Mouse (Mus musculus): ENCODE data around the gene Tbl1x. TPM values are rescaled to one million over a fixed set of nuclear protein-coding genes. Genes with fewer than 3 reads are reported as not detected.

Gene Tbl1x
- polyA plus RNA-seq (2015; fragmentation: Nextera tagmentation; extraction: Ambion mirVana): 48.2 and 48.8 TPM in 2 replicates

DNA sequence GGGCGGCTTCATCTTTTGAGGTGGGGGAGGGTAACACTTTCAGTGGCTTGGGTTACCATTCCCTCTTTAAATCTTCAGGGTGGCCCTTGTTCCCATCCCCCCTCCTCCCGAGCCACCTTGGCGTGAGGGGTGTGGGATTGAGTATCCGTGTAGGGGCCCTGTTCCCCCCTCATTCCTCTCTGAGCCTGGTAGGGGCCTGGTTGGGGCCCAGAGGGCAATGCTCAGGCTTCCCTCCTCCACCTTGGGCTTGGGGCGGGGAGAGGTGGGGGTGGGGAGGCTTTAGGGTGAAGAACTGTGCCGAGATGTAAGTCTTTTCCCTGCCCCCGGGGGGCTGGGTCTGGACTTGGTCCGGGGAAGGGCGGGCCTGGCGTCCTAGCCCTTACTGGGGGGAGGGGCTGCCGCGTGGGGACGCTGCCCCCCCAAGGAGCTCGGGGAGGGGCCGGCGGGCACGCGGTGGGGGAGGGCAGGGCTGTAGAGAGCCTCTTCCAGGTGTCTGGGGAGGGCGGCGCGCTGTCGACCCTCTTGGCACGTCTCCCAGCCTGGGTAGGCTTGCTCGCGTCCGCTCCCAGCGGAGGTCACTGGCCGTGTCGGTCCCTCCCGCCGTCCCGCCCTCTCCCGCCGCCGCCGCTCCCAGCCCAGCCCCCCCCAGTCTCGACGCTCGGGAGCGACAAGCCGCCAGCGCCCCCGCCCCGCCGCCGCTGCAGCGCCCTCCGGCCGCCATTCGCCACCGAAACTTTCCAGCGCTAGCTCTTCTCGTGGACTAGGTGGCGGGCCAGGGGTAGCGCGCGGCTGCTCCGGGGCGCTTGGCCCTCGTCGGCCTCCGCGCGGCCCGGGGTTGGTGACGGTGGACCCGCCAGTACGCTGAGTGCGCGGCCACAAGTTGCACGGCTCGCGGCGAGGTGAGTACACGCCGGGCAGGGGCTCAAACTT is at the start of gene Tbl1x:
Gene Tbl1x, plus strand, starts transcription at position 643 of the 930 bp plus-strand sequence.
- 27% methylated on average over 59 of the region's 76 CpGs for WGBS
- ATAC-seq (replicated peaks): peak; percentile 69
- H3K9me3 ChIP-seq: no peaks in the 10 kb centered on the region
- H3K4me3 ChIP-seq: peak within 1 kb of the TSS; percentile 64
- no peaks in the 10 kb centered on the region for H3K27me3 ChIP-seq (replicated peaks)
- peak within 1 kb of the TSS; percentile 62 for H3K4me2 ChIP-seq
- H3K27ac ChIP-seq: peak within 1 kb of the TSS; percentile 93
- no peaks in the 10 kb centered on the region for H3K36me3 ChIP-seq (replicated peaks)
- H3K9ac ChIP-seq: peak within 1 kb of the TSS; percentile 67
- H3K4me1 ChIP-seq: peaks cover 10% of the 10 kb centered on the region

- WGBS: 41% methylated on average over 1 of the region's 1 CpGs
- no peak overlapping the region for H3K4me2 ChIP-seq
- no peaks in the 10 kb centered on the region for H3K36me3 ChIP-seq (replicated peaks)
- no peak overlapping the region for H3K9ac ChIP-seq
- H3K27me3 ChIP-seq (replicated peaks): no peaks in the 10 kb centered on the region
- no peak overlapping the region for H3K27ac ChIP-seq
- no peaks in the 10 kb centered on the region for H3K4me1 ChIP-seq
- no peaks in the 10 kb centered on the region for H3K9me3 ChIP-seq
- no peak overlapping the region for H3K4me3 ChIP-seq
- ATAC-seq (replicated peaks): no peak
Measured at GRCm38 (mm10) chrX:77469216-77469615, 41.6 kb upstream of the Tbl1x start.

DNA sequence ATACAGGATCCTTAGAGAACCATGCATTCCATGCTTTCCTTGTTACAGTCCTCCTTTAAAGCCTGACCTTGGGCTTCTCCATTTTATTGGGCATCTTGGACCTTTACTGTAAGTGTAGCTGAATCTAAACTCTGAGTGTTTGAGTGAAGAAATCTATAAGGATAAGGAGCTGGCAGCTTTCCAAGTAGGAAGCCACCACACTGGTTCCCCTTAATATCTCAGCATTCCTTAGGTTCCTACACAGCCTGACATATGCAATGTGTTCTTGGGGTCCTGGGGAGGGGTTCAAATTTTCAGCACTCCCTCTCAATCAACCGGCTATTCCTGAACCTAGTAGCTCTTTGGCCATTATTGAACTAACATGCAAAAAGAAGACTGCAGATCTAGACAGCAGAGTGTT is 38.0 kb upstream of the Tbl1x start:
- H3K9ac ChIP-seq: no peak overlapping the region
- H3K4me3 ChIP-seq: no peak overlapping the region
- H3K9me3 ChIP-seq: no peaks in the 10 kb centered on the region
- no peaks in the 10 kb centered on the region for H3K27me3 ChIP-seq (replicated peaks)
- no peaks in the 10 kb centered on the region for H3K4me1 ChIP-seq
- 90% methylated on average over 1 of the region's 1 CpGs for WGBS
- H3K27ac ChIP-seq: no peak overlapping the region
- ATAC-seq (replicated peaks): no peak
- H3K36me3 ChIP-seq (replicated peaks): no peaks in the 10 kb centered on the region
- H3K4me2 ChIP-seq: no peak overlapping the region

GRCm38 (mm10) chrX:77473511-77473910 is 37.3 kb upstream of the Tbl1x start:
- H3K27me3 ChIP-seq (replicated peaks): no peaks in the 10 kb centered on the region
- no peak overlapping the region for H3K4me2 ChIP-seq
- no peaks in the 10 kb centered on the region for H3K9me3 ChIP-seq
- ATAC-seq (replicated peaks): no peak
- H3K4me1 ChIP-seq: no peaks in the 10 kb centered on the region
- no peak overlapping the region for H3K27ac ChIP-seq
- H3K4me3 ChIP-seq: no peak overlapping the region
- no peak overlapping the region for H3K9ac ChIP-seq
- no peaks in the 10 kb centered on the region for H3K36me3 ChIP-seq (replicated peaks)
- 72% methylated on average over 1 of the region's 1 CpGs for WGBS

DNA sequence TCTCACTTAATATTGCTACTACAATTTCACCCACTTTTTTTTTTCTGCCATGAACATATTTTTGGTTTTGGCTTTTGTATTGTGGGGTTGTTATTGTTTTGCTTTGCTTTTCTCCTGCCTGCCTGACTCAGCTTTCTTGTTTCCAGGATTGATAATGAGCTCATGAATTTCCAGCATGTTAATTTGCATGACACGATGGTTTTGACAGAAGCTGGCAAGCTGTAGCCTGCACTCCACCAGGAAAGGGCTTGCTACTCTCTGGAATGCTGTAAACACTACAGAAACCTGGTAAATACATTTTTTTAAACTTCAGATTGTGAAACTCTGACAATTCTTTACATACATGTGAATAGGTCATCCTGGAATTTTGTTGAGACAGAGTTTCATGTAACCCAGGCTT is 36.3 kb upstream of the Tbl1x start:
- no peak overlapping the region for H3K27ac ChIP-seq
- ATAC-seq (replicated peaks): no peak
- WGBS: 11% methylated on average over 1 of the region's 1 CpGs

GRCm38 (mm10) chrX:77477526-77477925 is 33.3 kb upstream of the Tbl1x start:
- no peaks in the 10 kb centered on the region for H3K27me3 ChIP-seq (replicated peaks)
- no peak overlapping the region for H3K4me3 ChIP-seq
- no peak overlapping the region for H3K9ac ChIP-seq
- no peak overlapping the region for H3K4me2 ChIP-seq
- H3K9me3 ChIP-seq: no peaks in the 10 kb centered on the region
- no peak for ATAC-seq (replicated peaks)
- WGBS: 90% methylated on average over 2 of the region's 2 CpGs
- H3K36me3 ChIP-seq (replicated peaks): no peaks in the 10 kb centered on the region
- no peak overlapping the region for H3K27ac ChIP-seq
- H3K4me1 ChIP-seq: no peaks in the 10 kb centered on the region

More for the DNA sequence above, 36.3 kb upstream of the Tbl1x start:
- Histone ChIP-seq H3K9ac (no peak overlapping the region), H3K9me3 (no peaks in the 10 kb centered on the region), H3K36me3 (replicated peaks) (no peaks in the 10 kb centered on the region), H3K27me3 (replicated peaks) (no peaks in the 10 kb centered on the region), H3K4me1 (no peaks in the 10 kb centered on the region), H3K4me3 (no peak overlapping the region), H3K4me2 (no peak overlapping the region)

- WGBS: 65% methylated on average over 7 of the region's 7 CpGs
- Histone ChIP-seq H3K4me2 (no peak overlapping the region), H3K4me3 (no peak overlapping the region), H3K9me3 (no peaks in the 10 kb centered on the region), H3K36me3 (replicated peaks) (no peaks in the 10 kb centered on the region), H3K27me3 (replicated peaks) (no peaks in the 10 kb centered on the region), H3K9ac (no peak overlapping the region), H3K4me1 (no peaks in the 10 kb centered on the region), H3K27ac (0 out of 2 replicates have a peak overlapping the region, but pooled peaks have one; percentile 20)
- ATAC-seq (replicated peaks): no peak
Measured at GRCm38 (mm10) chrX:77487922-77488799, 22.7 kb upstream of the Tbl1x start.

GRCm38 (mm10) chrX:77490127-77490526 is 20.7 kb upstream of the Tbl1x start:
- 64% methylated on average over 1 of the region's 1 CpGs for WGBS
- H3K27me3 ChIP-seq (replicated peaks): no peaks in the 10 kb centered on the region
- ATAC-seq (replicated peaks): no peak
- no peaks in the 10 kb centered on the region for H3K9me3 ChIP-seq
- H3K27ac ChIP-seq: no peak overlapping the region
- no peak overlapping the region for H3K9ac ChIP-seq
- H3K4me1 ChIP-seq: no peaks in the 10 kb centered on the region
- no peaks in the 10 kb centered on the region for H3K36me3 ChIP-seq (replicated peaks)
- H3K4me3 ChIP-seq: no peak overlapping the region
- no peak overlapping the region for H3K4me2 ChIP-seq

- peak overlapping the region; percentile 62 for H3K4me2 ChIP-seq
- ATAC-seq (replicated peaks): peak; percentile 88
- H3K4me1 ChIP-seq: peaks cover 10% of the 10 kb centered on the region
- no peak overlapping the region for H3K9ac ChIP-seq
- H3K36me3 ChIP-seq (replicated peaks): no peaks in the 10 kb centered on the region
- 19% methylated on average over 13 of the region's 13 CpGs for WGBS
- peak overlapping the region; percentile 93 for H3K27ac ChIP-seq
- H3K9me3 ChIP-seq: no peaks in the 10 kb centered on the region
- H3K27me3 ChIP-seq (replicated peaks): no peaks in the 10 kb centered on the region
- peak overlapping the region; percentile 64 for H3K4me3 ChIP-seq
Measured at GRCm38 (mm10) chrX:77509149-77509548, 1.7 kb upstream of the Tbl1x start.

GRCm38 (mm10) chrX:77509776-77510175 is 1.0 kb upstream of the Tbl1x start:
- WGBS: 18% methylated on average over 10 of the region's 10 CpGs
- H3K36me3 ChIP-seq (replicated peaks): no peaks in the 10 kb centered on the region
- ATAC-seq (replicated peaks): peak; percentile 50

DNA sequence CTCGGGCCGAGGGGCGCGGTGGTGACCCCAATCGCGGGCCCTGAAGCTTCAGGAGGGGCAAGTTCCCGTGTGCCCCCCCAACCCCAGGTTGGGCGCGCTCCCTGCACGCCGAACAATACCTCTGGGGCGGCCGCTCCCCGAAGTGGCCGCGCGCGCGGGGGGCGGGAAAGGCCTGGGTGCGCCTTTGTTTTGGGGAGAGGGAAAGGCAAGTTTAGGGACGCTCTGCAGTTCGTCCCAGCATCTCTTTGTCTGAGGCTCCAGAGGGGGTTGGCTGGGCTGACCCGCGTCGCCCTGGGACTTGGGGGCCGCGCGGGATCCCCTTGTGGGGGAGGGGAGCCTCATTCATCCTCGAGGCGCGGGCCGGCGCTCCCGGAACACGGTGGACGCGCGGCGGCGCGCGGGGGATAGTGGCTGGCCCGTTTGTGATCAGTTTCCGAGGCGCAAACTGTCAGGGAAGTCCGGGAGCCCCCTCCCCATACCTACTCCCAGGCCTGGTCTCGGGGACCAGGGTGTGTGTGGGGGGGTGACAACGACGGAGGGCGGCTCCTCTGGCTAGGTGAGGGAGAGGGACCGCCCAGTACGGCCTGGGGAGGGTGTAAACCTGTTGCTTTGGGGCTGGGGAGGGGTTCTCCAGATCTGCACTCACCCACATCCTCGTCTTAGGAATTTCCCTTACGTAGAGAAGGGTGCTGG is 634 bp downstream of the Tbl1x start:
- peak; percentile 12 for ATAC-seq (replicated peaks)
- peaks cover 10% of the 10 kb centered on the region for H3K4me1 ChIP-seq
- peak overlapping the region; percentile 93 for H3K27ac ChIP-seq
- H3K36me3 ChIP-seq (replicated peaks): no peaks in the 10 kb centered on the region
- peak overlapping the region; percentile 62 for H3K4me2 ChIP-seq
- no peaks in the 10 kb centered on the region for H3K9me3 ChIP-seq
- H3K4me3 ChIP-seq: peak overlapping the region; percentile 64
- peak overlapping the region; percentile 67 for H3K9ac ChIP-seq
- H3K27me3 ChIP-seq (replicated peaks): no peaks in the 10 kb centered on the region
- WGBS: 22% methylated on average over 54 of the region's 55 CpGs

More at GRCm38 (mm10) chrX:77509776-77510175, 1.0 kb upstream of the Tbl1x start:
- Histone ChIP-seq H3K27me3 (replicated peaks) (no peaks in the 10 kb centered on the region), H3K27ac (peak overlapping the region; percentile 93), H3K4me1 (peaks cover 10% of the 10 kb centered on the region), H3K9ac (peak overlapping the region; percentile 67; the same call in 1 of the 2 replicates), H3K4me3 (peak overlapping the region; percentile 64), H3K4me2 (peak overlapping the region; percentile 62), H3K9me3 (no peaks in the 10 kb centered on the region)
